Mouse (Mus musculus): ENCODE measurements around the gene Fah.

The Fah gene

GRCm38 (mm10) chr7:84596002-84596401 lies 10.5 kb downstream of the Fah start:
- no peak for DNase-seq (ENCODE audit: extremely low read depth, low read depth, low spot score)

- no peak for DNase-seq (ENCODE audit: extremely low read depth, low read depth, low spot score)
Observed at GRCm38 (mm10) chr7:84594917-84595303, 11.6 kb downstream of the Fah start.

- no peak for DNase-seq (ENCODE audit: extremely low read depth, low read depth, low spot score)
Observed at GRCm38 (mm10) chr7:84594087-84594916, 12.2 kb downstream of the Fah start.

GRCm38 (mm10) chr7:84591347-84591746 lies 15.2 kb downstream of the Fah start:
- no peak for DNase-seq (ENCODE audit: extremely low read depth, low read depth, low spot score)

- DNase-seq (ENCODE audit: extremely low read depth, low read depth, low spot score) = no peak
Observed at GRCm38 (mm10) chr7:84590622-84591021, 15.9 kb downstream of the Fah start.

- DNase-seq (ENCODE audit: extremely low read depth, low read depth, low spot score) = no peak
Observed at GRCm38 (mm10) chr7:84587101-84587783, 19.3 kb downstream of the Fah start.

GRCm38 (mm10) chr7:84586360-84587100 lies 20.0 kb downstream of the Fah start:
- no peak for DNase-seq (ENCODE audit: extremely low read depth, low read depth, low spot score)

GRCm38 (mm10) chr7:84585086-84585485 lies 21.4 kb downstream of the Fah start:
- DNase-seq (ENCODE audit: extremely low read depth, low read depth, low spot score) = no peak

- no peak for DNase-seq (ENCODE audit: extremely low read depth, low read depth, low spot score)
Observed at GRCm38 (mm10) chr7:84579769-84580168, 26.8 kb downstream of the Fah start.

- DNase-seq (ENCODE audit: extremely low read depth, low read depth, low spot score) = no peak
Observed at GRCm38 (mm10) chr7:84578841-84579240, 27.7 kb downstream of the Fah start.

GRCm38 (mm10) chr7:84577034-84577433 lies 29.5 kb downstream of the Fah start:
- DNase-seq (ENCODE audit: extremely low read depth, low read depth, low spot score) = no peak

GRCm38 (mm10) chr7:84566200-84566599 lies 40.3 kb downstream of the Fah start:
- no peak for DNase-seq (ENCODE audit: extremely low read depth, low read depth, low spot score)

- DNase-seq (ENCODE audit: extremely low read depth, low read depth, low spot score) = no peak
Observed at GRCm38 (mm10) chr7:84564236-84564635, 42.3 kb downstream of the Fah start.

GRCm38 (mm10) chr7:84560500-84560899 lies 46.0 kb downstream of the Fah start:
- no peak for DNase-seq (ENCODE audit: extremely low read depth, low read depth, low spot score)

GRCm38 (mm10) chr7:84557332-84557731 lies 49.2 kb downstream of the Fah start:
- no peak for DNase-seq (ENCODE audit: extremely low read depth, low read depth, low spot score)

- DNase-seq (ENCODE audit: extremely low read depth, low read depth, low spot score) = no peak
Observed at GRCm38 (mm10) chr7:84555294-84555693, 51.2 kb downstream of the Fah start.

- no peak for DNase-seq (ENCODE audit: extremely low read depth, low read depth, low spot score)
Observed at GRCm38 (mm10) chr7:84551472-84551871, 55.0 kb downstream of the Fah start.

GRCm38 (mm10) chr7:84546667-84547066 lies 59.9 kb downstream of the Fah start:
- DNase-seq (ENCODE audit: extremely low read depth, low read depth, low spot score) = no peak

- no peak for DNase-seq (ENCODE audit: extremely low read depth, low read depth, low spot score)
Observed at GRCm38 (mm10) chr7:84544946-84545345, 61.6 kb downstream of the Fah start.

Measured in fat pad, adult 2 months (tissue).